Mouse (Mus musculus): ENCODE data around the gene Yme1l1. TPM values are rescaled to one million over a fixed set of nuclear protein-coding genes. Genes with fewer than 3 reads are reported as not detected.

The Yme1l1 gene
- 30.6 and 34.3 TPM in 2 replicates for polyA plus RNA-seq (2015; fragmentation: Nextera tagmentation; extraction: Ambion mirVana)

DNA sequence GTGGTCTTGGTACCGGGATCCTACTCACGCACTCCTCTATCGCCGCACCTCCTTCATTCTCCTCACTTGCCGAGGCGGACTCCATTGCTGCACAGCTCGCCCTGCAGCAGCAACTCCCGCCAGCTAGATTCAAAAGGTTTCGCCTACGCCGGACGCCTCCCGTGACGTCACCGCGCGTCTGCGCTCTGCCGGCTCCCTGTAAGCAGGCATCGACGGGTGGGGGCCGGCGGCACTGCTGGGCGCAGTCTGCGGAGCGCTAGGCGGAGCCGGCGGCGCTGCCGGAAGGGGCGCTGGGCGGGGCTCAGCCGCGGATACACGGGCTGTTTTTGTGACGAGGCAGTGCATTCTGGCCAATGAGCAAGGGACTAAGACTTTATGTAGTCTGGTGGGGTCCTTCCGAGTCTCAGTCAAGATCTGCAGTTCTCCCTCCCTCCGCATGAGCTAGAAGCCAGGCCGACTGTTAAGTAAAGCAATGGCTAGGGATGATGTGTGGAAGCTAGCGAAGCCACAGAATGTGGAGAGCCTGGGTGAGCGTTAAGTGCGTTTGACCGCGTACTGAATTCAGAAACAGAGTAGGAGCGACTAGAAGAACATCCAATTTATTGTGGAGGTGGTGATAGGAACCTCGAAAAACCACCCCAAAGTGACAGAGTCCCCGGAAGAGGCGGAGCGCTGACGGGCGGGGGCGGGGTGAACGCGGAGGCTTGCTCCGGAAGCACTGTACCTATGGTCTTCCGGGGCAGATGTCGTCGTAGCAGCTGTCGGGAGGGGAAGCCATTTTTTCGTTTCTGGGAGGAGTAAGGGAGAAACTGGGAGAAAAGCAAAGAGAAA is at the start of gene Yme1l1, which contains the start of gene Mastl:
Yme1l1 (plus strand) TSS at position 593 of the 831 bp plus-strand sequence.
Mastl (minus strand) TSS at position 248 of the 831 bp plus-strand sequence.
- Histone ChIP-seq H3K4me1 (ENCODE audit: control insufficient read depth, low read depth, low read length) (peaks cover 18% of the 10 kb centered on the region), H3K9me3 (replicated peaks; ENCODE audit: control insufficient read depth, low read length) (no peaks in the 10 kb centered on the region), H3K36me3 (ENCODE audit: control insufficient read depth, insufficient read depth) (no peaks in the 10 kb centered on the region), H3K9ac (ENCODE audit: low read depth, low read length) (peak within 1 kb of the TSS; percentile 82), H3K4me3 (ENCODE audit: low read depth, low read length) (peak within 1 kb of the TSS; percentile 89), H3K27ac (ENCODE audit: low read length) (peak within 1 kb of the TSS; percentile 100), H3K27me3 (ENCODE audit: control insufficient read depth, insufficient read depth, low read depth, low read length) (no peaks in the 10 kb centered on the region), H3K4me2 (ENCODE audit: low read depth, low read length) (peak within 1 kb of the TSS; percentile 98)
- WGBS (ENCODE audit: insufficient replicate concordance): under 1% methylated on average over 61 of the region's 61 CpGs
- peak; percentile 96 for ATAC-seq (ENCODE audit: low read depth)

DNA sequence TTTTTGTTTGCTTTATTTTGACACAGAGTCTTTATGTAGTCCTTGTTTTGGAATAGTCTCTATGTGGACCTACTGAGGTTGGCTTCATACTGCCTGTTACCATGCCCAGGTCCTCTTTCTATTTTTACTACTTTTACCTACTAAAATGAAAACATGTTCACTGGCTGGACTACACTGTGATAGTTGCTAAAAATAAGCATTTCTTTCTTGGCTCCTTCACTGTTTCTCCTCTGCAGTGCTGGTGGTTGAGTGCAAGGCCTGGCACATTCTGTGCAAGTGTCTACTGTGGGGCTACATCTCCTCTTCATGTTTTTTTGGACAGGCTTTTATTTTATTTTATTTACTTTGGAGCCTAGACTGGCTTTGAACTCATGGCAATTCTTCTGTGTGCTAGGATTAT is 36.6 kb upstream of the Yme1l1 start:
- Histone ChIP-seq H3K4me1 (ENCODE audit: control insufficient read depth, low read depth, low read length) (no peaks in the 10 kb centered on the region), H3K27me3 (ENCODE audit: control insufficient read depth, insufficient read depth, low read depth, low read length) (no peaks in the 10 kb centered on the region), H3K4me2 (ENCODE audit: low read depth, low read length) (no peak overlapping the region), H3K9ac (ENCODE audit: low read depth, low read length) (no peak overlapping the region), H3K36me3 (ENCODE audit: control insufficient read depth, insufficient read depth) (peaks cover 3% of the 10 kb centered on the region), H3K4me3 (ENCODE audit: low read depth, low read length) (no peak overlapping the region), H3K27ac (ENCODE audit: low read length) (no peak overlapping the region), H3K9me3 (replicated peaks; ENCODE audit: control insufficient read depth, low read length) (no peaks in the 10 kb centered on the region)
- no peak for ATAC-seq (ENCODE audit: low read depth)

DNA sequence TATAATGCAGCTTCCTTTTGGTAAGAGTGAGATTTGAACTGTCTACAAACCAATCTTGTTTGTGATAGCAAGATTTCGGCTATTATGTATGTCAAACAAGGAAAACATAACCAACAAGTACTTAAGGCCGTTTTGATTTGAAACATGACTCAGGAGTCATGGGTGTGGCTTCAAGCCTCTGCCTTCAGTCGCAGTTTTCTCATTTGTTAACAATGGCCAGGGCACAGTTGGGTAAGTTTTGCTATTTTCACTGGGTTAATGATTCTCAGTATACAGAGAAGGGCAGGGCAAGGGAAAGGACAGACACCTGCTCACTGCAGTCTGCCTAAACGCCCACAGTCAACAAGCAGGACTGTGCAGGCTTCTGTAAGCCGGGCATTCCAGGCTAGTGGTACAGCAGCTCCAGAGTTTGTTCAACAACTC is 959 bp upstream of the Yme1l1 start:
- Histone ChIP-seq H3K4me2 (ENCODE audit: low read depth, low read length) (peak overlapping the region; percentile 98), H3K27me3 (ENCODE audit: control insufficient read depth, insufficient read depth, low read depth, low read length) (no peaks in the 10 kb centered on the region), H3K4me1 (ENCODE audit: control insufficient read depth, low read depth, low read length) (peaks cover 18% of the 10 kb centered on the region), H3K36me3 (ENCODE audit: control insufficient read depth, insufficient read depth) (no peaks in the 10 kb centered on the region; the same call in 1 of the 2 replicates), H3K27ac (ENCODE audit: low read length) (peak overlapping the region; percentile 100), H3K4me3 (ENCODE audit: low read depth, low read length) (peak overlapping the region; percentile 89), H3K9me3 (replicated peaks; ENCODE audit: control insufficient read depth, low read length) (no peaks in the 10 kb centered on the region), H3K9ac (ENCODE audit: low read depth, low read length) (peak overlapping the region; percentile 68)
- peak; percentile 25 for ATAC-seq (ENCODE audit: low read depth)
- under 1% methylated on average over 5 of the region's 5 CpGs for WGBS (ENCODE audit: insufficient replicate concordance)

GRCm38 (mm10) chr2:23156608-23157081 is 476 bp downstream of the Yme1l1 start:
- Histone ChIP-seq H3K4me2 (ENCODE audit: low read depth, low read length) (peak overlapping the region; percentile 98), H3K9me3 (replicated peaks; ENCODE audit: control insufficient read depth, low read length) (no peaks in the 10 kb centered on the region), H3K27me3 (ENCODE audit: control insufficient read depth, insufficient read depth, low read depth, low read length) (no peaks in the 10 kb centered on the region), H3K4me3 (ENCODE audit: low read depth, low read length) (peak overlapping the region; percentile 89), H3K4me1 (ENCODE audit: control insufficient read depth, low read depth, low read length) (peaks cover 18% of the 10 kb centered on the region), H3K9ac (ENCODE audit: low read depth, low read length) (peak overlapping the region; percentile 82), H3K27ac (ENCODE audit: low read length) (peak overlapping the region; percentile 100), H3K36me3 (ENCODE audit: control insufficient read depth, insufficient read depth) (no peaks in the 10 kb centered on the region)
- WGBS (ENCODE audit: insufficient replicate concordance): under 1% methylated on average over 17 of the region's 17 CpGs
- ATAC-seq (ENCODE audit: low read depth): no peak

DNA sequence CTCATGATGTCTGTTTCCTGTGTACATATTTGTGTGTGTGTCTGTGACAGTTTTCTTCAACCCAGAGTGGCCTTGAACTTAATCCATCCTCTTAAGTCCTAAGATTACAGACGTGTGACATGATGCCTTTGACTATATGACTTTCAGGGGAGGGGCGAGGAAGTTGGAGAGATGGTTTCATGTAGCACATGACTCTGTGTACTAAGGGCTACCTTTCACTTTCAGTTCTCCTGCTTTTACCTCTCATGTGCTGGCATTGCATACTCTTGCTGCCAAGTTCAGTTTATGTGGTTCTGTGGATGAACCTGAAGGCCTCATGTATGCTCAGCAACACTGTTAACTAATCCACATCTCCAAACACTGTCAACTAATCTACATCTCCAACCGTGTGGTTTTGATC is 16.1 kb downstream of the Yme1l1 start:
- 73% methylated on average over 3 of the region's 3 CpGs for WGBS (ENCODE audit: insufficient replicate concordance)
- Histone ChIP-seq H3K4me3 (ENCODE audit: low read depth, low read length) (no peak overlapping the region), H3K36me3 (ENCODE audit: control insufficient read depth, insufficient read depth) (peaks cover 31% of the 10 kb centered on the region), H3K27ac (ENCODE audit: low read length) (no peak overlapping the region), H3K9me3 (replicated peaks; ENCODE audit: control insufficient read depth, low read length) (no peaks in the 10 kb centered on the region), H3K4me2 (ENCODE audit: low read depth, low read length) (no peak overlapping the region), H3K27me3 (ENCODE audit: control insufficient read depth, insufficient read depth, low read depth, low read length) (no peaks in the 10 kb centered on the region), H3K9ac (ENCODE audit: low read depth, low read length) (no peak overlapping the region), H3K4me1 (ENCODE audit: control insufficient read depth, low read depth, low read length) (no peaks in the 10 kb centered on the region)
- ATAC-seq (ENCODE audit: low read depth): no peak

DNA sequence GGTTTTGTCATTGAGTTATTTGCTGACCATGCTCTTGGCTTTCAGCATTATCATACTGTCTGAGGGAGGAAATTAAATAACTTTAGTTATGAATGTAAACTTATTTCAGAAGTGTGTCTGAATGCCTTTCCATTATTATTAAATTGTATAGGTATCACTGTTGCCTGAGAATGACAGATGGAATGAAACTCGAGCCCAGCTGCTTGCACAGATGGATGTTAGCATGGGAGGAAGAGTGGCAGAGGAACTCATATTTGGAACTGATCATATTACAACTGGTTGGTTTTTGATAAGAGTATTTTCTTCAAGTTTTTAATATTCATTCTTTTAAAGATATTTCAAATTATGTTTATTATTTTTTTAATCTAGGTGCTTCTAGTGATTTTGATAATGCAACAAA is 38.2 kb downstream of the Yme1l1 start:
- no peak overlapping the region for H3K27ac ChIP-seq (ENCODE audit: low read length)
- no peaks in the 10 kb centered on the region for H3K27me3 ChIP-seq (ENCODE audit: control insufficient read depth, insufficient read depth, low read depth, low read length)
- peaks cover 24% of the 10 kb centered on the region for H3K36me3 ChIP-seq (ENCODE audit: control insufficient read depth, insufficient read depth)
- no peak overlapping the region for H3K4me3 ChIP-seq (ENCODE audit: low read depth, low read length)
- no peak overlapping the region for H3K4me2 ChIP-seq (ENCODE audit: low read depth, low read length)
- no peaks in the 10 kb centered on the region for H3K4me1 ChIP-seq (ENCODE audit: control insufficient read depth, low read depth, low read length)
- no peak for ATAC-seq (ENCODE audit: low read depth)
- WGBS (ENCODE audit: insufficient replicate concordance): 64% methylated on average over 1 of the region's 1 CpGs
- H3K9me3 ChIP-seq (replicated peaks; ENCODE audit: control insufficient read depth, low read length): no peaks in the 10 kb centered on the region
- H3K9ac ChIP-seq (ENCODE audit: low read depth, low read length): no peak overlapping the region

DNA sequence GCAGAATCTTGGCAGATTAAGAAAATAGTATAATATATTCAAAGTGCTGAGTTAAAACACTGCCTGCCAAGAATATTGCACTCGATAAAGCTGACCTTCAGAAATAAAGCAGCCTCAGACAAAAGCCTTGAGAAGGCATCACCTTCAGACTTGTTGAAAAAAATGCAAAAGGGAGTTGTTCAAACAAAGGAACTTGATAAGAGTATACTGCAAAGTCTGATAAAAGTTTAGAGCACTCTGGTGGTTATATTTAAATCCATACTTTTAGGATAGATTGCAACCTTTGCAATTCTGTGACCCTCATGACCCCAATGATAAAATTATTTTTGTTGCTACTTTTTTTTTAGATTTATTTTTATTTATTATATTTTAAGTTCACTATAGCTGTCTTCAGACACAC is 44.9 kb downstream of the Yme1l1 start:
- H3K36me3 ChIP-seq (ENCODE audit: control insufficient read depth, insufficient read depth): peaks cover 4% of the 10 kb centered on the region
- H3K4me2 ChIP-seq (ENCODE audit: low read depth, low read length): no peak overlapping the region
- WGBS (ENCODE audit: insufficient replicate concordance): 57% methylated on average over 1 of the region's 1 CpGs
- H3K4me1 ChIP-seq (ENCODE audit: control insufficient read depth, low read depth, low read length): no peaks in the 10 kb centered on the region
- H3K9ac ChIP-seq (ENCODE audit: low read depth, low read length): no peak overlapping the region
- H3K9me3 ChIP-seq (replicated peaks; ENCODE audit: control insufficient read depth, low read length): no peaks in the 10 kb centered on the region
- no peak overlapping the region for H3K27ac ChIP-seq (ENCODE audit: low read length)
- no peaks in the 10 kb centered on the region for H3K27me3 ChIP-seq (ENCODE audit: control insufficient read depth, insufficient read depth, low read depth, low read length)
- ATAC-seq (ENCODE audit: low read depth): no peak
- no peak overlapping the region for H3K4me3 ChIP-seq (ENCODE audit: low read depth, low read length)

- no peak overlapping the region for H3K4me3 ChIP-seq (ENCODE audit: low read depth, low read length)
- no peak overlapping the region for H3K27ac ChIP-seq (ENCODE audit: low read length)
- no peak overlapping the region for H3K9ac ChIP-seq (ENCODE audit: low read depth, low read length)
- no peak overlapping the region for H3K4me2 ChIP-seq (ENCODE audit: low read depth, low read length)
- no peaks in the 10 kb centered on the region; the same call in 1 of the 2 replicates for H3K36me3 ChIP-seq (ENCODE audit: control insufficient read depth, insufficient read depth)
- H3K9me3 ChIP-seq (replicated peaks; ENCODE audit: control insufficient read depth, low read length): no peaks in the 10 kb centered on the region
- H3K4me1 ChIP-seq (ENCODE audit: control insufficient read depth, low read depth, low read length): no peaks in the 10 kb centered on the region
- WGBS (ENCODE audit: insufficient replicate concordance): 55% methylated on average over 15 of the region's 15 CpGs
- no peak for ATAC-seq (ENCODE audit: low read depth)
- H3K27me3 ChIP-seq (ENCODE audit: control insufficient read depth, insufficient read depth, low read depth, low read length): no peaks in the 10 kb centered on the region
Measured at GRCm38 (mm10) chr2:23202900-23203670, 46.9 kb downstream of the Yme1l1 start.

All from liver, embryonic 16.5 days (tissue).